Mouse (Mus musculus) cerebellum, adult 11 months (tissue): ENCODE measurements around the gene Dph3.
A peak's percentile ranks its signal among the peaks of the same experiment; 100 is the strongest.
"Not testable (repeated sequence)": the region's sequence is repeated elsewhere in the genome, so short reads cannot be mapped to it uniquely, and the experiment has no call there.

Source experiments
- DNase-seq: peaks from one replicate; pipeline ENCODE4 v3.0.0; 2022

Dph3 gene

DNA sequence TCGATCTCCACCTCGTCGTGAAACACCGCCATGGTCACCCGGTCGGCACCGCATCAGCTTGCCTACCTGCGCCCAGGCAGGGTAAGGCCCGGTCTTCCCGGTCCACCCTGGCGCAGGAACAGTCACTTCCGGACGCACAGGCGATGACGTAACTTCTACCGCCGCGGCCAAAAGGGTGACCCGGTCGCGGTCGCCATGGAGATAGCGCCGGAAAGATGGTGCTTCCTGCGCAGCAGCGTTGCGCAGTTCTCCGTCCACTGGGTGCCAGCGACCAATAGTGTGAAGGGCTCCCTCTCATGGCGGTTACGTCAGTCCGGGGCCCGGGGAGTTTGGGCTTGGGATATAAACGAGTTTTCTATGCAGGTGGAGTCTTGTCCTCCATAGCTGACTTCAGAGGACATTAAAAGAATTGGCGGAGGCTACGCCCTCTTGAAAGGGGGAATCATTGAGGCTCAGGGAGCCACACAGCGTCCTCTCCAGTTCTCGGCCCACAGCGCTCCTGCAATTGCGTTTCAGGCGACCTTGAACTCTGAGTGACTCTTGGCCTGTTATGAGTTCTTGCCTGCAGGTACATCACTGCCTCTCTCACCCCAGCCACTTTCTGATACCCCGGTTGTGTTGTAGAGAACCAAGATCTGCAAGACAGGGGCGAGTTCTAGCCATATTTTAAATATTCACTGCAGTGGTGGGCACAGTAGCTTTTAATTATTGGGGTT is at the start of gene Dph3:
TSS of gene Dph3 (minus strand) at position 244 of the 716 bp plus-strand sequence.
- peak; percentile 99 for DNase-seq

DNA sequence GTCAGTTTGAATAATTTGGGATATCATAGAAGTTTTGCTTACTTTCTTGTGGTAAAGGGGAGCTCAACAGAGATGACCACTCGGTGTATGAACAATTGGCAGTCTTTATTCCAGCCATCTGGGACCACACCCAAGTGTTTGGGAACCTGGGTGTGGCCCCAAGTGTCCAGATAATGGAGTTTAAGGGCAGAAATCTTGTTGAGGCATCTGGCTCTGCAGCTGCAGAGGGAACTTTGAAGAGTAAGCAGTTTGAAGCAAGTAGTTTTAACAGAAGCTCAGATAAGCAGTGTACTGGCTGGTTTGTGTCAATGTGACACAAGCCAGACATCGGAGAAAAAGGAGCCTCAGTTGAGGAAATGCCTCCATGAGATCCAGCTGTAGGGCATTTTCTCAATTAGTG is 48.8 kb upstream of the Dph3 start:
- no peak for DNase-seq

DNA sequence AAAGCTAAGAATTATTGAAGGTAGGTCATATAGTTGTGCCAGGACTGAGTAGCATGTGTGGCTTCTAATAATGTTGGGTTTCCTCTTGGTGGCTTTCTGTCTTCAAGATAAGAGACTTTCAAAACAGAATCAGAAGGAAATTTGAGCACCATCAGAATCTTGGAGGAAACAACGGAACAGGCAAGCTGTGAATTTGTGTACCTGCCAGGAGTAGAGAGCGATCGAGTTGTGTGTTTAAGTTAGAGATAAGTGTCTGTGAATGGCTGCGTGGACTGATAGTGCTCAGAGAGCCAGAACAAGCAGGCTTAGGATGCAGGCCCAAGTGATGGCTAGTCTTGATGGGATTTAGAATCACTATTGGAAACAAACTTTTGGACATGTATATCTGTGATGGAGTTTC is 46.3 kb upstream of the Dph3 start:
- no peak for DNase-seq

DNA sequence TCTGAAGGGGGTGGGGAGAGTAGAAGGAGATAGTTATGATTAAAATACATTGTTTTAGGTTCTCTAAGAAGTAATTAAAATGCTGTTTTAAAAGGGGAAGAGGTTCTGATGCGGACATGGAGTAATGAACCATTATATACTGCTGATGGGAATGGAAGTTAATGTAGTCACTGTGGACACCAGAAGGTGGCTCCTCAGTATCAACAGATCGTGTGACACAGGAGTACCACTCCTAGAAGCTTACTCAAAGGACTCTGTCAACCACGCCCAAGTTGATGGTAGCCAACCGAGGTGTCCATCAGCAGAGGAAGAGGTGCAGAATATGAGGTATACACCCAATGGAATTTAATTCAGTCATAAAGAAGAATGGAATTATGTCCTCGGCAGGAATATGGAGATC is 42.9 kb upstream of the Dph3 start:
- DNase-seq: no peak

DNA sequence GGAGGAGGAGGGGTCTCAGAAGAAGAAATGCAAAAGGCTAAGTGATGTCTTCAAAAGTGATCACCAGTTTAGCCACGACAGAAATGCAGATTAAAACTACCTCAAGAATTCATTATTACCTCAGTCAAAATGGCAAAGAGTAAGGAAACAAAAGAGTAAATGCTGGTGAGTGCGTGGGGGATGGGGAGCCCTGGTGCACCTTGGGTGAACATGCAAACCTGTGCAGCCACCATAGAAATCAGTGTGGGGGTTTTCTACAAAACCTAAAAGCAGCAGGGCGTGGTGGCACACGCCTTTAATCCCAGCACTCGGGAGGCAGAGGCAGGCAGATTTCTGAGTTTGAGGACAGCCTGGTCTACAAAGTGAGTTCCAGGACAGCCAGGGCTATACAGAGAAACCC is 39.7 kb upstream of the Dph3 start:
- DNase-seq: not testable (repeated sequence)

DNA sequence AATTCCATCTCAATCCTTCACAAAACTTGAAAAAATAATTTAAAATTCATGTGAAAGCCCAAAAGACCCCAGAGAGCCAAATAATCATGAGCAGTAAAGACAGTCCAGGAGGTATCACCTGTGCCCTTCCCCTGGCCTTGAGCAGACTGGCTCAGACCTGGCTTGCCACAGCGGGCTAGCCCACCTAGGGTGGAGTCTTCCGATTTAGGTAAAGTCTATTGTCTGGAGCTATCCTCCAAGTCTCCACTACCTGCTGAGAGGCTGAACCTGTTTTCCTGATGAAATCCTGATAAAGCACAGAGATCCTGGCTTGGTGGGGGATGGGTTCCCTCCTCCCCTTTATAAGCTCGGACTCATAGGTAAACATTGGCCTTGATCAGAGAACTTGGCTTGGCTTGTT is 38.7 kb upstream of the Dph3 start:
- DNase-seq: no peak

DNA sequence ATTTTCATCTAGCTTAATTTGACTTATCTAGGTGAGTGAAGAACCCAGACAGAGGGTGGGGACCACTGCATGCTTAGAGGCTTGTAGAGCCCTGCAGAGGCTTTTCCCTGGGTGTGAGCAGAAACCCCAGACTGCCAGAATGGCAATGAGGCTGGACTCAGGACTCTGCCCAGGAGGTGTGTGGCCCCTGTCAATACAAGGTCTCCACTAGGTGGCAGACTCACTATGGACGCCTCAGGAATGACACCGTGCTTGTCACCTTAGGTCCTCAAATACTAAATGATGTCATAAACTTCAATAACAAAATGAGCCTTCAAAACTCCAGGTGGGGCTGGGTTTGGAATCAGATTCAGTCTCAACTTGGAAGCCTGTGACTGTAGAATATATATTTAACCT is 36.4 kb upstream of the Dph3 start:
- DNase-seq: no peak

DNA sequence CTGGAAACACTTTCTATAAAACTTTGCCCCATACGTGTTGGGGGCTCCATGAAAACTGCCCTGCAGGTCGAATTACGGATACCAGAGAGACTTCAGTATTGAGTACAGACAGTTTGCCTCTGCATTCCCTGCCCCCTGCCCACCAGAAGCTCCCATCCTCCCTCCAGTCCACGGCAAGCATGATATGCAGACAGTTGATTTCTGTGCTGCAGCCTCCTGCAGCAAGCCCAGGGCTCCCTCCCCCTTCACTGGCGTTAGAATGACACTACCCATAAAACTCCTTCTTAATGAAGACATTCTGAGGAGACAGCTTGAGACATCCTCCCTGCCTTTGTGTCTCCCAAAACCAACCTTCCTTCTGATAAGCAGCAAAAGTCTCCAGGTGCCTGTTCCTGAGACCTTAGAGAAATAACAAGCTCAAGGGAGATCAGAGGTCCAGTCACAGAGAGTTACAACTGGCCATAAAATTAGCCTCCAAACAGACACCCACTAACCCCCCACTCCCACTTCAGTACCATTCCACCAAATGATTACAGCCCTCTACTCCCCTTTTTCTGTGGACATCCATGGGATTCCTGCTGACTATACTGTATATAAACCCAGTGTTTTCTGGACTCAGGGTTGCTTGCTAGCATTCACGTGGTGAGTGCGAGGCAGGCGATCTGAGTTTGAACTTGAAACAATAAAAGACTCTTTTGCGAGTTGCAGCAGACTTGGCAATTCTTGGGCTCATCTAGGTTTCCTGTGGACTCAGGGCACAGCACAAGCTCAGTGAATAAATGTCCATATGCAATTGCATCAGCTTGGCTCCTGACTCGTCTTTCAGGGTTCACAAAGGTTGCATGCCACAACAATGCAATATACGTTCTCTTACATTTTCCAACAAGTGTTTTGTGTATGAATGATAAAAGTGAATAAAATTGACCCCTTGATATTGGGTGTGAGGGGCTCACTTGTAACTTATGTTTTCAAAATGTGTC is 35.7 kb upstream of the Dph3 start:
- no peak for DNase-seq

DNA sequence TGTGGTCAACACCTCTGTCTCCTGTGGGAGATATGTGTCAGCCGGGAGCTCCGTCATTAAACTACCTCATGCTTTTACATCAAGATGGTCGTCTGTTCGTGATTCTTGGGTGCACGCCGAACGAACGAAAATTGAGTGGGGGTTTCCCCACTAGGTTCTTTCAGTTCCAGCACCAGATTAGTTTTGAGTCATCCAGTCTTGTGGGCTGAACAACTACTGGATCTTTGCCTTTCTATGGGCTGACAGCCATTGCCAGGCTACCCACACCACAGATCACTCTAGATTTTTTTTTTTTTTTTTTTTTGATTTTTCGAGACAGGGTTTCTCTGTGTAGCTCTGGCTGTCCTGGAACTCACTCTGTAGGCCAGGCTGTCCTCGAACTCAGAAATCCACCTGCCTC is 26.6 kb upstream of the Dph3 start:
- DNase-seq: not testable (repeated sequence)

DNA sequence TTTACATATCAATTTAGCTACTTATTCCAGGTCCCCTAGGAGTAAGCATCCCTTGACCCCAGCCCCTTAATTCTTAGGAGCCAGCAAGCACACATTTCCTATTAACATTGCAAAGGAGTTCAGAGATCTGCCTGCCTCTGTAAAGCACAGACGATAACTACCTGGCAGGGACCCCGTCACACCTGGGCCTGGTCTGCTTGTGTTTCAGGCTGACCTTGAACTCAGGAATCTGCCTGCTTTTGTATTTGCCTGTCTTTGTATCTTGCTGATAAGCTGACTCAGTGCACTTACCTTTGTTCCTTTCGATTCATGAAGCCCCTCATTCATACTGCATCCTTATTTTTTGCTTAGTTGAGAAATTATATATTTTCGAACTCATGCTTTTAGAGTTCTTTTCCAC is 21.4 kb upstream of the Dph3 start:
- no peak for DNase-seq

DNA sequence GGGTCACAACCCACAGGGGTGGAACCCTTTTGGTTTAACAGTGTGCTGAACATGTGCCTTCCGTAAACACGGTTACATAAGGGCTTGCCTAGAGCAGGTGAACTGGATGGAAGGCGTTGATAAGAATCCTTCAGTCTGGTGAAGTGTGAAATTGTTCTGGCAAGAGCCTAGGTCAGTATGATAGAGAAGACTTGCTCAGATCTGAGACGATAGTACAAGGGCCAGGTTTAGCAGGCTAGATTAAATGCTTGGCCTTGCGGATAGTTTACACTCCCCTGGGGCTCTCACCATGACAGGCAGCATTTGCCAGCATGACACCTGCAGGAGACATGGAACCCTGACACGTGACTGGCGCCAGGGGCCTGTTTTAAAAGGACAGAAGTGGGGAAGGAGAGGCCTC is 20.1 kb upstream of the Dph3 start:
- DNase-seq: no peak

DNA sequence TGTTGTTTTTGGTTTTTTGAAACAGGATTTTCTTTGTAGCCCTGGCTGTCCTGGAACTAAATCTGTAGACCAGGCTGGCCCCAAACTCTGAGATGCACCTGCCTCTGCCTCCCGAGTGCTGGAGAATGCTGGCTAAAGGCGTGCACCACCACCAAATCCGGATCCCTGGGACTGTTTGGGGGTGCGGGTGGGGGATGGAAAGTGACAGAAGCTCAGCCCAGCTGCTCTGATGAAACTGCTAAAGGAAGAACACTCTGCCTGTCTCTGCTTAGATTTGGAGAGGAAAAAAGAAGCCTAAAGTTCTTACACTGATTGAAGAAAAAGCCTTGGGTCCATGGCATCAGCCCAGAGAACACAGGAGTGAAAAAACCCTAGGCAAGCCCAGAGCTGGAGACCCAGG is 18.0 kb upstream of the Dph3 start:
- no peak for DNase-seq

DNA sequence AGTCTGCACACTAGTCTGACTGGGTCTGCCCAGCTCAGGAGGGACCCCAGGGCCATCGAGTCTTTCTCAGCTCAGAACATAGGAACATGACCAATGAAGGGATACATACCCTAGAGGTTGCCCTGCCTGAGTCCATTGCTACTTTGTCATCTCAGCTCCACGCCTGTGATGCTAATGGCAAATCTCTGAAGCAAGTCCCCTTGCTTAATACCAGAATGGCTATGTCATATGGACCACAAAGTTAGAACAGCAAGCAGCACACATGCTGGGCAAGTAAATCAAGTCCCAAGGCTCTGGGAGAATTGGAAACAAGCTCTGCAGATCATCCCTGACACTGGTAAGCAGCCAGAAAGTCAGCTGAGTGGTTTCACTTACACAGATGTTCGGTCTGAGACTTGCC is 13.4 kb upstream of the Dph3 start:
- no peak for DNase-seq

DNA sequence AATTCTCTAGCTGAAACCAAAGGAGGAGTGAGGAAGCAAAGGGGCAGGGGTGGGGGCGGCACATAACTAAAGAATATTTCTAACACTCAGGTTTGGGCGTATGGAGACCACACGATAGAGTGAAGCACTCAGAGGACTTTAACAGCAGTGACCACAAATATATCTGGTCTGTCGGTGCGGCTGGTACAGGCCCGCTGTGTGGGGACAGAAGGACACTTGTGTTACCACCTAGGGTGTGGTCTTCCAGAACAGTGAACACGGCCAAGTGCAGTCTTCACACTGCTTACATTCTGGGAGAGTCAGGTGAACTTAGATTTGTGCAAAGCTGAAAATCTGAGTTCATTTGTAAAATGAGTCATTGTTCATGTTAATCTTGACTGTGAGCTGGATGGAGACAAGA is 12.2 kb upstream of the Dph3 start:
- no peak for DNase-seq

DNA sequence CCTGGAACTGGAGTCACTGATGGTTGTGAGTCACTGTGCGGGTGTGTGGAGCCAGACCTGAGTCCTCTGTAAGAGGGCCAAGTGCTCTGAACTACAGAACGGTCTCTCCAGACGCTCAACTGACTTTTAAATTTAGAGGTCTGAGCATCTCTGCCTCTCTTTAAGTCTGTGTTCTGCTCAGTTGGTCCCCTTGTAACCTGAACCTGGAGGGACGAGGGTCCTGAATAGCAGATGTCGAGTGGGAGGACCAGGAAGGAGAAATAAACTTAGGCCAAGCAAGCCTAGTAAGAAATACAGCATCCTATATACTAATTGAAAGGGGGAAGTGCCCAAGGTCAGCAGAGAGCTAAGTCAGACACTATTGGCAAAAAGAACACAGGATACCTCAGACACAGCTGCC is 11.2 kb upstream of the Dph3 start:
- no peak for DNase-seq

DNA sequence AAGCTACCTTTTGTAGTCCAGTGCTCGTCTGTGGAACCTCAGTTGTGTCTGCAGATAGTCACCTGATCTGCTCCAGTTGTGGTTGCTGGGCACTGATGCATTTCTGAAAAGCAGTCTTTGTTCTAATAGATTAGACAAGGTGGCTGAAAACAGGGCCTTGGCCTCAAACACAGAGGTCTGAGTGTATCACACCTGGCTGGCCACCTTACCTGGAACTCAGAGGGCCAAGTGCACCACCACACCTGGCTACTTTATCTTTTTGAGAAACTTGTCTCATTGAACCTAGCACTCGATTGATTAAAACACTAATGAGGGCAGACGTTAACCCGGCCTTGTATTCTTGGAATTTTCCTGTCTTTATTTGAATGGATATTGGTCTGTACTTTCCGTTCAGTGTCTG is 10.1 kb upstream of the Dph3 start:
- no peak for DNase-seq

DNA sequence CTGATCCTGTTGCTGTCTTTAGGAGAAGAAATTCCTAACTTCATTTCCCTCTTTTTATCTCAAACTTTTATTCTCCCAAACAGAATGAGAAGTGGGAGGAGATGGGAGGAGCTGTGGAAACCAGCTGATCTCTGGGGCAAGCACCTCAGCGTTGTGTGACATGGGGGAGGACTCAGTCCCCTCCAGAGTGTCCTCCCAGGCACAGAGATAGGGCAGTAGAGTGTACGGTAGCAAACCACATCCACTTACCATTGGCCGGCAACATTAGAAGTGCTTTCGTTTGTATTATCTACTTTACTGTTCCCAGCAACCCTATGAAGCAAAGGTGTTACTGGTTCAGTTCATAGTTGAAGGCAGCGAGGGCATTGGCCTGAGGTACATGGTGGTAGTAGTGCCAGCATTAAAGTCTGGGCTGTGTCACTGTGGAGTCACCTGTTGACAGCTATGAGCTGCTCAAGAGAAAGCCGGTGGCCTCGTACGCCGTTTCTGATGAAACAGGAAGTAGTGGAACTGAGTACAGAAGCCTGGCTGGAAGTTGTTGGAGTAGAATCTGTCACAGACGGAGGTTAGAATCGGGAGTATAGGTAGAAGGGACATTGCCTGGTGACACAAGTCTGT is 8.1 kb upstream of the Dph3 start:
- no peak for DNase-seq

DNA sequence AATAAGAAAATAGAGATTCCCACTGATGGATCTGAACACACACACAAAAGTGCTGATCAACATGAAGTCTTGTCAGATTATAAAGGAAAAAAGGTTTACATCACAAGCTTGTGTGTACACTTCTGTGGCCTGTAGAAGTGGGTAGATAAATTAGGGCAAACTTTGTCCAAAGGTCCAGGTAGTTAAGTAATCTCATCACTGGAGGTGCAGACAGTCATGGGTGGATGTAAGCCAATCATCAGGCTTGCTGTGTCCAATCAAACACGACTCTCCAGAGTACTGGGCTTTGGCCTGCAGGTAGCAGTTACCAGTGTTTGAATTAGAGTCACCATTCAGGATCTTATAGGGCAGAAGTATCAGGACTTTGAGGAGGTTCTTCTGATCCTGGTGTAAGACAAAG is 7.5 kb upstream of the Dph3 start:
- no peak for DNase-seq

DNA sequence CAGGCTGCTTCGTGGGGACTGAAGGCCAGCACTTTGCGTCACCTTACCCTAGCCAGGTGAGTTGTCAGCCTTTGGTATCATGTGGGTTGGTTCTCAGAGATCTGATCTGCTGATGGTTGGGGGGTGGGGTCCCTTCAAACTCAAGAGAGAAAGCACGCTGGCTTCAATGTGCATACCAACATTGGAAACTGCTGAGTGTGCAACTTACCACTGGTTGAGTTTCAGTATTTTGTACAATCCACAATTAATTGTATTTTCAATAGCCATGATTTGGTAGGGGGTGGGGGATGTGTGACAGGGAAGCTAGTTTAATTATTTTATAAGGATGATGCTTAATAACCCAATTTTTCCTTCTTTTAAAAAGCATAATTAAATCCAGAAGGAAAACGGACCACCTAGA is 6.2 kb upstream of the Dph3 start:
- DNase-seq: no peak

DNA sequence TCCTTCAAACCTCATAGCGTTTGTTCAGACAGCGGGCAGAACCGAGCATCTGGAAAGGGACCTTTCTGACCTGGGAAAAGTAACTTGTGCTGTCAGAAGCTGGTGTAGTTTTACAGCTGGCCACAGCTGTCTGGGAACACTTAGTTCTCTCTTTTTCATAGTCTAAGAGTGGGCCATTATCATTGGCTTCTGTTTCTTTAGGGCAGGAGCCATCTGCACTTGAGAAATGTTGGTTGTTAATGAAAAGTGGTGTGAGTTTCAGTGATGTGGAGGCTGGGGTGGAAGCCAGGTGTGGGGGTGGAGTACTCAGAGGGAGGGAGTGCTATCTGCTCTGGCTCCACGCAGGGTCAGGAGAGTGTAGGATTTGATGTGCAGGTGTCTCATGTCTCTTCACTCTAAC is 5.6 kb upstream of the Dph3 start:
- DNase-seq: no peak

DNA sequence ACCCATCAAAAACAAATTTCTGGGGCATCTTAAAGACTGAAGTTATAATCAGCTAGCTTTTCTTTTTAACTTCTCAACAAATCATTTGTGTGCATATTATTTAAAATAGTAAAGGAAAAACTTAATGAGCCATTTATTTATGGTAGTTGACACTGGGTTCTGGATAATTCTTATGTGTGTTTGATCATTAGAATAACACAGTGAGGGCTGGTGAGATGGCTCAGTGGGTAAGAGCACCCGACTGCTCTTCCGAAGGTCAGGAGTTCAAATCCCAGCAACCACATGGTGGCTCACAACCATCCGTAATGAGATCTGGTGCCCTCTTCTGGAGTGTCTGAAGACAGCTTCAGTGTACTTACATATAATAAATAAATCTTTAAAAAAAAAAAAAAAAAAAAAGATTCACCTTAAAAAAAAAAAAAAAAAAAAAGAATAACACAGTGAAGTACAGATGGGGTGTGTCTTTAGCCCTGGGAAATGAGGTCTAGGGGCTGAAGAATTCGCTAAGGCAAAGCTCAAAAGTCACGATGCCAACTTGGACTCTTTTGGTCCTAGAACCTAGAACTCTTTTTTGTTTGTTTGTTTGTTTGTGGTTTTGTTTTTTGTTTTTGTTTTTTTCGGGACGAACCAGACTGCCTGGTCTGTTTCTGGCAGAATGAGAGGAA is 2.2 kb upstream of the Dph3 start:
- not testable (repeated sequence) for DNase-seq

DNA sequence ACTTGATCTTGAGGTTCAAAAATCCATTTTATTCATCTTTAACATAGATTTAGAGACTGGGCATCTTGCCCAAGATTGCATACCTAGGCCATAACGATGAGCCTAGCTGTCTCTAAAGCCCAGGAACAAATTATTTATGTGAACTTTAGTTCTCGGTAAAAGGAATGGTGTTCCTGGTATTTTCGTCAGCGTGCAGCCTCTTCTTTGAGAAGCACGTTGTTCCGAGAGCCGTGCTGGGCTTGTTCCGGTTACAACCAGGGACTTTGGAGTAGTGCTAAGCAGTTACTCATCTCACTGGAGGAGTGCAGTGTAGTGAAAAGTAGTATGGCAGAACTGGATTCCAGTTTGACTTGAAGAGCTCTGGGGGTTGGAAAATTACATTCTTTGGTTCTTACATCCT is 697 bp upstream of the Dph3 start:
- DNase-seq: no peak

DNA sequence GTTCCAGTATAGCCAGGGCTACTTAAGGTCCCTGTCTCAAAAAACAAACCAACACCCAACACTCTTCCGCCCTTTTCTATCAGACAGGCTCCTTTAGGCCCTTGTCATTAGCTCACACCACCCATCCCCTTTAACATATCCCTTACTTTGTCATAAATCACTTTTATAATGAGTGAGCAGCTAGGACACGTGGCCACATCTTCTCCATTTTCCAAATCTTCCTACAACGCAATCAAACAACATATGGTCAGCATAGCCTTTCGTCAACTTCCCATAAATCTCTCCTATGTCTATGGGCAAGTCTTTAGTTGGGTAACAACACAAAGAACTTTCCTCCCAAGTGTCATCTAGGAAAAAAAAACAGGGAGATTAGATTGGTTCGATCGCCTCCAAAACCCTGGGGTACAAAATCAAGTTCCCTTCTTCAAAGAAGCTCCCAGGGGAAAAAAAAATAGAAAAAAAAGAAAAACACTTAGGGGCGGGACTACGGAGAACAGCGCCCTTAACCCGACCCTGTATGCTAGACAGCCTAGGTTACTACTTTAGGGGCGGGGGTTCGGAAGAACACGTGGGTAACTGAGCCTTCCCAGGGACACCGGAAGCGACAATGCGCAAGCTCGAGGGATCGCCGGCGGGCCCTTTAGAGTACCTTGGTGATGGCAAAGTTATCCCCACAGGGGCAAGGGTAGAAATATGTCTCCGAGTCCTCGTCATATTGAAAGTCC is 606 bp downstream of the Dph3 start, which contains the start of gene Oxnad1:
TSS of gene Oxnad1 (plus strand) at position 614 of the 725 bp plus-strand sequence.
- no peak for DNase-seq
